Mouse (Mus musculus) liver, embryonic 14.5 days (tissue): ENCODE measurements around the gene Rassf3. TPM values are rescaled to one million over a fixed set of nuclear protein-coding genes. Genes with fewer than 3 reads are reported as not detected.

ENCODE experiments used
- ATAC-seq: fragments of 200-750 bp; cut with Nextera tagmentation; 2 replicates; pipeline ENCODE4 v1.8.0; 2017; ENCODE audit warnings: moderate number of reproducible peaks, mild to moderate bottlenecking, moderate library complexity; ENCODE audit not compliant: insufficient read depth
- DNase-seq, 3 experiments: peaks; one replicate each; pipeline ENCODE4 v3.0.0-alpha.2; 2012 to 2013; ENCODE audit warnings: low read depth in 3 of 3, low spot score in 3 of 3
- H3K27ac ChIP-seq: fragments of 300-500 bp; sonication (generic); 2 replicates; pipeline ENCODE4 v1.5.1; 2014; ENCODE audit warnings: moderate library complexity, mild to moderate bottlenecking, control low read depth, inconsistent platforms
- H3K27me3 ChIP-seq: fragments of 300-500 bp; sonication (generic); 2 replicates; pipeline ENCODE4 v1.6.1; 2014; ENCODE audit warnings: mild to moderate bottlenecking, low read length, moderate library complexity; ENCODE audit not compliant: control insufficient read depth, insufficient read depth
- H3K36me3 ChIP-seq: fragments of 300-500 bp; sonication (generic); replicated peaks from 2 replicates; pipeline ENCODE4 v1.6.1; 2014; ENCODE audit warnings: low read depth; ENCODE audit not compliant: control insufficient read depth, insufficient read depth
- H3K4me1 ChIP-seq, 2 experiments: fragments of 200-500 bp in 1 of 2; fragments of 300-500 bp in 1 of 2; sonication (generic) in 1 of 2; replicated peaks; 2 replicates each; pipeline ENCODE4 v1.6.1; 2012 to 2014; ENCODE audit warnings: antibody characterized with exemption in 1 of 2, inconsistent platforms in 1 of 2, low read length in 1 of 2; ENCODE audit not compliant: control insufficient read depth in 2 of 2, insufficient read depth in 2 of 2
- H3K4me2 ChIP-seq: fragments of 300-500 bp; sonication (generic); 2 replicates; pipeline ENCODE4 v1.6.1; 2014; ENCODE audit warnings: low read depth, mild to moderate bottlenecking, control low read depth, moderate library complexity
- H3K4me3 ChIP-seq, 2 experiments: fragments of 200-500 bp in 1 of 2; fragments of 300-500 bp in 1 of 2; sonication (generic) in 1 of 2; 2 replicates each; pipeline ENCODE4 v1.5.1; 2012 to 2014; ENCODE audit warnings: low read depth in 2 of 2, low read length in 2 of 2, mild to moderate bottlenecking in 2 of 2, control low read depth in 1 of 2, inconsistent platforms in 1 of 2, moderate library complexity in 1 of 2; ENCODE audit not compliant: insufficient read depth in 1 of 2
- H3K9ac ChIP-seq: fragments of 300-500 bp; sonication (generic); replicated peaks from 2 replicates; pipeline ENCODE4 v1.6.1; 2014; ENCODE audit warnings: mild to moderate bottlenecking, control low read depth, moderate library complexity
- H3K9me3 ChIP-seq: fragments of 300-500 bp; sonication (generic); 2 replicates; pipeline ENCODE4 v1.6.1; 2016; ENCODE audit warnings: low read length, mixed read lengths; ENCODE audit not compliant: control insufficient read depth
- CTCF ChIP-seq: IDR thresholded peaks from 2 replicates; pipeline ENCODE4 v1.5.1; 2016; ENCODE audit warnings: antibody characterized with exemption, low read depth, control low read depth
- EP300 ChIP-seq: IDR thresholded peaks from 2 replicates; pipeline ENCODE4 v1.6.1; 2016; ENCODE audit warnings: antibody characterized with exemption, low read depth
- WGBS: fragments of 180-500 bp; shearing (Covaris S2); extraction: QIAGEN DNeasy Blood & Tissue Kit; methylation state at CpG from one replicate; pipeline ENCODE4 v1.1.7; 2014; ENCODE audit not compliant: insufficient replicate concordance; 5-methylcytosine and 5-hydroxymethylcytosine counted together
- polyA plus RNA-seq, 2 experiments: library from polyadenylated mRNA; depleted of rRNA in 1 of 2; stranded (reverse) in 1 of 2; unstranded in 1 of 2; fragments of >200 nt; fragmentation: Nextera tagmentation in 1 of 2; extraction: Ambion mirVana in 1 of 2; gene quantifications; 2 replicates each; pipeline versions ENCODE4 v1.2.1 to v1.2.3; 2012 to 2014

Rassf3 gene
- polyA plus RNA-seq, 2 experiments, result 7.9 to 8.6 TPM

GRCm38 (mm10) chr10:121445808-121446207, 30.3 kb downstream of the Rassf3 start:
- no peak for DNase-seq
- Histone ChIP-seq H3K9me3 (no peaks in the 10 kb centered on the region), H3K36me3 (no peaks in the 10 kb centered on the region), H3K27me3 (no peaks in the 10 kb centered on the region), H3K27ac (no peak overlapping the region), H3K4me1 (peaks cover 0 to 14% of the 10 kb centered on the region in 2 experiments; a peak in 2 of 4 replicates), H3K9ac (no peak overlapping the region), H3K4me2 (no peak overlapping the region), H3K4me3 (no peak overlapping the region)
- TF ChIP-seq CTCF, result no peak
- TF ChIP-seq EP300, result no peak
- WGBS, result 71% methylated on average over 8 of the region's 8 CpGs
- no peak for ATAC-seq

DNA sequence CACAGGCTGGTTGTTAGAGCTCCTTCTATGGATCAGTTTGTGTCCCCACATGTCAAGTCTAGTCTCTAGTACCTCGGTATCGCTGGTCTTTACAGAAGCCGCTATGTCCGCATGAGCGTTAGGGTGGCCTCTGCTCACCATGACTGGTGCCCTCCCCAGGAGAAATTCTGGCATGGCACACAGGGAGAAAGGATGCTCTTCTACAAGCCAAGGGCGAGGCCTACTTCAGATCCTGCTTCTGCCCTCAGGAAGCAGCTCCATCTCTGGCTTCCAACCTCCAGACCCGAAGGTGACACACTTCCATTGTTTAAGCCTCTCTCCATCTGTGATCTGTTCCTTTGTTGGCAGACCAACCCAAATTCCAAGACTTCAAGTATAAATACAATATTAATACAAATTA, 31.9 kb downstream of the Rassf3 start:
- no peak overlapping the region for H3K9ac ChIP-seq
- WGBS, result 76% methylated on average over 7 of the region's 7 CpGs
- no peaks in the 10 kb centered on the region for H3K27me3 ChIP-seq
- H3K4me2 ChIP-seq, result no peak overlapping the region
- no peaks in the 10 kb centered on the region for H3K36me3 ChIP-seq
- ATAC-seq, result no peak
- H3K27ac ChIP-seq, result no peak overlapping the region
- DNase-seq, result no peak
- no peaks in the 10 kb centered on the region for H3K9me3 ChIP-seq
- H3K4me3 ChIP-seq, result no peak overlapping the region
- H3K4me1 ChIP-seq, result peaks cover 0 to 7% of the 10 kb centered on the region in 2 experiments; a peak in 1 of 4 replicates
- TF ChIP-seq CTCF (no peak), EP300 (no peak)

- no peak overlapping the region for H3K4me3 ChIP-seq
- H3K27ac ChIP-seq, result no peak overlapping the region
- H3K27me3 ChIP-seq, result no peaks in the 10 kb centered on the region
- H3K4me1 ChIP-seq, result peaks cover 0 to 7% of the 10 kb centered on the region in 2 experiments; a peak in 2 of 4 replicates
- DNase-seq, result no peak
- no peak overlapping the region for H3K4me2 ChIP-seq
- H3K36me3 ChIP-seq, result no peaks in the 10 kb centered on the region
- WGBS, result 75% methylated on average over 9 of the region's 9 CpGs
- no peak for ATAC-seq
- H3K9ac ChIP-seq, result no peak overlapping the region
- TF ChIP-seq CTCF (no peak), EP300 (no peak)
- no peaks in the 10 kb centered on the region for H3K9me3 ChIP-seq
These were observed 32.4 kb downstream of the Rassf3 start for GRCm38 (mm10) chr10:121443791-121444190.

- Histone ChIP-seq H3K9me3 (no peaks in the 10 kb centered on the region), H3K4me1 (peaks cover 0 to 3% of the 10 kb centered on the region in 2 experiments; a peak in 2 of 4 replicates), H3K9ac (no peak overlapping the region), H3K27ac (no peak overlapping the region), H3K4me2 (no peak overlapping the region), H3K36me3 (no peaks in the 10 kb centered on the region), H3K4me3 (no peak overlapping the region), H3K27me3 (no peaks in the 10 kb centered on the region)
- DNase-seq (no peak), ATAC-seq (no peak)
- 70% methylated on average over 12 of the region's 12 CpGs for WGBS
- TF ChIP-seq CTCF (no peak), EP300 (no peak)
These were observed 36.8 kb downstream of the Rassf3 start for GRCm38 (mm10) chr10:121439310-121439731.

- WGBS, result 65% methylated on average over 6 of the region's 8 CpGs
- no peaks in the 10 kb centered on the region for H3K9me3 ChIP-seq
- H3K4me1 ChIP-seq, result peaks cover 3 to 8% of the 10 kb centered on the region in 2 experiments
- H3K4me2 ChIP-seq, result no peak overlapping the region
- no peak overlapping the region for H3K9ac ChIP-seq
- H3K36me3 ChIP-seq, result no peaks in the 10 kb centered on the region
- ATAC-seq (no peak), DNase-seq (no peak)
- TF ChIP-seq EP300 (no peak), CTCF (no peak)
- H3K27me3 ChIP-seq, result no peaks in the 10 kb centered on the region
- H3K27ac ChIP-seq, result no peak overlapping the region
- H3K4me3 ChIP-seq, result no peak overlapping the region
These were observed 38.0 kb downstream of the Rassf3 start for GRCm38 (mm10) chr10:121438109-121438508.
